Mouse (Mus musculus): ENCODE data around the gene Atp6v0e2. TPM values are rescaled to one million over a fixed set of nuclear protein-coding genes. Genes with fewer than 3 reads are reported as not detected.
A peak's percentile ranks its signal among the peaks of the same experiment; 100 is the strongest.

Gene Atp6v0e2
- polyA plus RNA-seq, 1 experiment from 2014 or later, result 78.6 TPM

DNA sequence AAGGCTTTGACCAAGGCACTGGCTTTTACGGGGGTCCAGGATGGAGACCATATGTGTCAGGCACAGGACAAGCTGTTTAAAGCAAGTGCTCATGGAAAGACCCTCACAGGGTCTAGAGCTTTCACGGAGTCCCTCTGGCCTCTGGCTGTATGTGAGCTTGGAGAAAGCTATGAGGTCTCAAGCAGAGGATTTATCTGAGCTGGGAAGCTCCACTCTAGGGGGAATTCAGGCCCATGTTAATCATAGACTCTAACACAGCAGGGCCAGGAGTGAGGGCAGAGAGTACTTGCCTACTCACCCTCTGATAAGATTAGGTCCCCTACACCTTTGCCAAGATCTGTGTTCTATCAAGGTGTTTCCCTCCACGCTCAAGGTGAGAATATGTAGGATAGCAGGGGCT, 5.2 kb downstream of the Atp6v0e2 start:
- 89% methylated on average over 3 of the region's 3 CpGs for WGBS
- Histone ChIP-seq H3K36me3 (replicated peaks) (peaks cover 22% of the 10 kb centered on the region), H3K4me2 (no peak overlapping the region), H3K4me1 (peaks cover 16% of the 10 kb centered on the region), H3K4me3 (replicated peaks) (no peak overlapping the region), H3K9me3 (no peaks in the 10 kb centered on the region), H3K27ac (no peak overlapping the region), H3K9ac (no peak overlapping the region), H3K27me3 (no peaks in the 10 kb centered on the region)
- ATAC-seq (ENCODE audit: low FRiP score), result no peak

- WGBS, result 84% methylated on average over 5 of the region's 5 CpGs
- no peak overlapping the region for H3K9ac ChIP-seq
- no peak for ATAC-seq (ENCODE audit: low FRiP score)
- peaks cover 17% of the 10 kb centered on the region for H3K36me3 ChIP-seq (replicated peaks)
- H3K9me3 ChIP-seq, result no peaks in the 10 kb centered on the region
- H3K4me1 ChIP-seq, result no peaks in the 10 kb centered on the region
- no peaks in the 10 kb centered on the region for H3K27me3 ChIP-seq
- no peak overlapping the region for H3K4me2 ChIP-seq
- H3K4me3 ChIP-seq (replicated peaks), result no peak overlapping the region
- no peak overlapping the region for H3K27ac ChIP-seq
These were observed 7.8 kb downstream of the Atp6v0e2 start for GRCm38 (mm10) chr6:48545251-48545650.

- H3K4me2 ChIP-seq, result no peak overlapping the region
- H3K9me3 ChIP-seq, result no peaks in the 10 kb centered on the region
- no peak overlapping the region for H3K4me3 ChIP-seq (replicated peaks)
- no peaks in the 10 kb centered on the region for H3K27me3 ChIP-seq
- no peak for ATAC-seq (ENCODE audit: low FRiP score)
- peaks cover 9% of the 10 kb centered on the region for H3K36me3 ChIP-seq (replicated peaks)
- H3K9ac ChIP-seq, result no peak overlapping the region
- H3K4me1 ChIP-seq, result no peaks in the 10 kb centered on the region
- 74% methylated on average over 1 of the region's 1 CpGs for WGBS
- H3K27ac ChIP-seq, result no peak overlapping the region
These were observed 8.9 kb downstream of the Atp6v0e2 start for GRCm38 (mm10) chr6:48546271-48546670.

GRCm38 (mm10) chr6:48546858-48547257, 9.4 kb downstream of the Atp6v0e2 start:
- WGBS, result 76% methylated on average over 4 of the region's 4 CpGs
- no peak overlapping the region for H3K27ac ChIP-seq
- ATAC-seq (ENCODE audit: low FRiP score), result no peak
- no peak overlapping the region for H3K4me2 ChIP-seq
- H3K9ac ChIP-seq, result no peak overlapping the region
- H3K4me3 ChIP-seq (replicated peaks), result no peak overlapping the region
- H3K9me3 ChIP-seq, result no peaks in the 10 kb centered on the region
- no peaks in the 10 kb centered on the region for H3K4me1 ChIP-seq
- H3K27me3 ChIP-seq, result no peaks in the 10 kb centered on the region
- peaks cover 8% of the 10 kb centered on the region for H3K36me3 ChIP-seq (replicated peaks)

GRCm38 (mm10) chr6:48548314-48548713, 10.9 kb downstream of the Atp6v0e2 start:
- Histone ChIP-seq H3K36me3 (replicated peaks) (no peaks in the 10 kb centered on the region), H3K9ac (no peak overlapping the region), H3K4me3 (replicated peaks) (no peak overlapping the region), H3K27me3 (no peaks in the 10 kb centered on the region), H3K9me3 (no peaks in the 10 kb centered on the region), H3K4me2 (no peak overlapping the region), H3K27ac (no peak overlapping the region), H3K4me1 (no peaks in the 10 kb centered on the region)
- WGBS, result 86% methylated on average over 6 of the region's 6 CpGs
- ATAC-seq (ENCODE audit: low FRiP score), result no peak

DNA sequence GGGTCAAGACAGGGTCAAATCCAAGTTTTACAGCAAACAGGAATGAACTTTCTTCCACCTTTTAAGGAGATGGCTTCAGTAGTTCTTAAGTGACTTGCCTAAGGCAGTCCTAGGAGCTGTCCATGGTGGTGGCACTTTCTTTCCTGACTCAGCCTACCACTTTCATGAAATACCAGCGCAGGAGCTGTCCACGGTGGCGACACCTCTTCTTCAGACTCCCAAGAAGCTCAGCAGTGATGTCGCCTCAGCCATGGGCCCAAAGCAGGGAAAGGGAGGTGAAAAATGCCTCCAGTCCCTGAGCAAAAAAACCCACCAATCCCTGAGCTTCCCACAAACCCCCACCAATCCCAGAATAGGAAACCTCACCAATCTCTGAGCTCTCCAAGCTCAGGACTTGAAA, 15.5 kb downstream of the Atp6v0e2 start:
- H3K4me3 ChIP-seq (replicated peaks), result no peak overlapping the region
- H3K27ac ChIP-seq, result no peak overlapping the region
- no peak overlapping the region for H3K9ac ChIP-seq
- no peak for ATAC-seq (ENCODE audit: low FRiP score)
- H3K36me3 ChIP-seq (replicated peaks), result peaks cover 9% of the 10 kb centered on the region
- H3K27me3 ChIP-seq, result no peaks in the 10 kb centered on the region
- H3K4me1 ChIP-seq, result peaks cover 16% of the 10 kb centered on the region
- no peaks in the 10 kb centered on the region for H3K9me3 ChIP-seq
- no peak overlapping the region for H3K4me2 ChIP-seq
- WGBS, result 67% methylated on average over 4 of the region's 4 CpGs

DNA sequence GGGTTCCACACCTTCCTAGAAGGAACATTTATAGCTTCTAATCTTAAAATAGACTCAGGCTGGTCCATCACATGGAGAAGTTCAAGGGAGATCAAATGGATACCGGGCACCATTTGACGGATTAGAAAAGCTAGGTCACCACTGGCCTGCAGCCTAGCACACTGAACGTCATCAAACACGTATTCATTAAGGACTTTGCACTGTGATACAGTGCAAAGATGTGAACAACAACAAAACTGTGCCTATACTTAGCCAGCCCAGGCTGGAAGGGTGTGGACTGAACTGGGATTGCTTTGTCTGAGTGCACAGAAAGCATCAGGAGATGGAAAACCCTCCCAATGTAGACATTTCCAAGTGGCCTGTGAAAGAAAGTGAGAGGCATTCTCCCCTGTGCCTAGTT, 16.4 kb downstream of the Atp6v0e2 start:
- Histone ChIP-seq H3K9ac (peak overlapping the region; percentile 62), H3K36me3 (replicated peaks) (peaks cover 13% of the 10 kb centered on the region), H3K4me1 (peaks cover 16% of the 10 kb centered on the region), H3K9me3 (no peaks in the 10 kb centered on the region), H3K4me3 (replicated peaks) (peak overlapping the region; percentile 50), H3K27ac (peak overlapping the region; percentile 97), H3K27me3 (no peaks in the 10 kb centered on the region), H3K4me2 (peak overlapping the region; percentile 70)
- 78% methylated on average over 4 of the region's 4 CpGs for WGBS
- 0 out of 2 replicates have a peak, but pooled peaks have one; percentile 8 for ATAC-seq (ENCODE audit: low FRiP score)

DNA sequence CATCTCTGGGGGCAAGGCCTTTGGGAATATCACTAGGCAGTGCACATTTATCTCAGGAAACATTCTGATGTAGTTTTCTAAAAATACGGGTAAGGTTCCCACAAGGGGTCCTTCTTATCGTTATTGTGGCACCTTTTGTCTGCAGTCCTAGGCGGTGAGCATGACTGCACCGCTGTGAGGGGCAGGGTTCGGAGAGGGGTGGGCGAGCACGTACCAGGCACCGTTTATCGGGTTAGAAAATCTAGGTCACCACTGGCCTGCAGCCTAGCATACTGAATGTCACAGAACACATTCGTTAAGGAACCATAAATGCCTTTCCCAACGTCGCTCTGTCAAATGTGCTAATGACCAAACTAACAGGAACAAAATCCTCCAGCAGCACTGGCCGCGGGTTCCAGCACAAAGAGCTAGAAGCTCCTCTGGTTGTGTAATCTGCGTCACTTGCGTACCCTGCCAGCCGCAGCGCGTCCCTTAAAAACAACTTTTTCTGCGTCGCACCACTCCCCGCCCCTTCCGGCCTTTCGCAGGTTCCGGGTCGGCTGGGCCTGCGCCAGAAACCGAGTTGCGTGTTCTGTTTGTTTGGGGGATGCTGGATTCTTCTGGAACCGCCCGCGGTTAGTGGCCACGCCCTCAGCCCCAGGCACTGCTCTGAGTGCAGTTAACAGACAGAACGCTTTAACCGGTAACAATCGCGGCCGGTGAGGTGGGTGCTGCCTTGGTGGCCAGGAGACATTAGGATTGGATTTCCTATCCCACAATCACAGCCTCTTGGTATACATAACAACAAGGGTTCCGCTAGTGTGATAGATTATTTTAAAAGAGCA, 17.1 kb downstream of the Atp6v0e2 start, which contains the start of gene Lrrc61:
Lrrc61 (plus strand) TSS at position 517 of the 824 bp plus-strand sequence.
- under 1% methylated on average over 39 of the region's 39 CpGs for WGBS
- H3K27me3 ChIP-seq, result no peaks in the 10 kb centered on the region
- peak within 1 kb of the TSS; percentile 50 for H3K4me3 ChIP-seq (replicated peaks)
- H3K36me3 ChIP-seq (replicated peaks), result peaks cover 18% of the 10 kb centered on the region
- H3K4me1 ChIP-seq, result peaks cover 16% of the 10 kb centered on the region
- H3K9ac ChIP-seq, result peak within 1 kb of the TSS; percentile 62
- peak; percentile 95 for ATAC-seq (ENCODE audit: low FRiP score)
- H3K9me3 ChIP-seq, result no peaks in the 10 kb centered on the region
- H3K27ac ChIP-seq, result peak within 1 kb of the TSS; percentile 97
- H3K4me2 ChIP-seq, result peak within 1 kb of the TSS; percentile 70

GRCm38 (mm10) chr6:48555104-48555890, 17.9 kb downstream of the Atp6v0e2 start:
- Histone ChIP-seq H3K9me3 (no peaks in the 10 kb centered on the region), H3K4me2 (peak overlapping the region; percentile 70), H3K27ac (peak overlapping the region; percentile 97), H3K4me1 (peaks cover 16% of the 10 kb centered on the region), H3K36me3 (replicated peaks) (peaks cover 18% of the 10 kb centered on the region), H3K27me3 (no peaks in the 10 kb centered on the region), H3K9ac (peak overlapping the region; percentile 62), H3K4me3 (replicated peaks) (peak overlapping the region; percentile 50)
- peak; percentile 86 for ATAC-seq (ENCODE audit: low FRiP score)
- 29% methylated on average over 13 of the region's 14 CpGs for WGBS

GRCm38 (mm10) chr6:48555956-48556355, 18.5 kb downstream of the Atp6v0e2 start:
- no peak for ATAC-seq (ENCODE audit: low FRiP score)
- Histone ChIP-seq H3K27me3 (no peaks in the 10 kb centered on the region), H3K4me1 (peaks cover 16% of the 10 kb centered on the region), H3K4me2 (peak overlapping the region; percentile 70), H3K9me3 (no peaks in the 10 kb centered on the region), H3K36me3 (replicated peaks) (peaks cover 18% of the 10 kb centered on the region), H3K27ac (no peak overlapping the region), H3K9ac (no peak overlapping the region), H3K4me3 (replicated peaks) (no peak overlapping the region)
- WGBS, result 88% methylated on average over 3 of the region's 3 CpGs

GRCm38 (mm10) chr6:48565693-48566310, 28.4 kb downstream of the Atp6v0e2 start:
- Histone ChIP-seq H3K27ac (no peak overlapping the region), H3K4me2 (no peak overlapping the region), H3K27me3 (no peaks in the 10 kb centered on the region), H3K4me3 (replicated peaks) (no peak overlapping the region), H3K9me3 (no peaks in the 10 kb centered on the region), H3K36me3 (replicated peaks) (peaks cover 21% of the 10 kb centered on the region; the same call in 1 of the 2 replicates), H3K9ac (no peak overlapping the region), H3K4me1 (no peaks in the 10 kb centered on the region)
- WGBS, result 97% methylated on average over 4 of the region's 4 CpGs
- ATAC-seq (ENCODE audit: low FRiP score), result no peak

DNA sequence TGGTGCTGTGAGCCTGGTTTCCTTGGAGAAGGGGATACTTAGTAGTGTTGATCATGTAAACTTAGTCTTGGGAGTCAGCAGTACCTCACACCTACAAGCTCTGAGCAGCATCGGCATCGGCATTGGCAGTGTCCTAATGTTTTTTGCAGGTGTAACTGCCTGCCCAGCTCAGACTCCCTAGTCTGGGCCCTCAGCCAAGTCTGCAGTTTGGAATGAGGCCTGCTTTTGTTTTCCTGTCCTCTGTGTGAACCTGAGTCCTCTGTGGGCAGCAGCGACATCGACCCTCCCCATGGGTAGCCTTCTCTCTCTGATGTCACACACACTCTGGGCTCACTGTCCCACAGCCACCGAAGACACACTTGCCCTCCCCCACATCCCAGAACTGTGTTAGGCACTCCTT, 28.9 kb downstream of the Atp6v0e2 start:
- Histone ChIP-seq H3K36me3 (replicated peaks) (peaks cover 21% of the 10 kb centered on the region; the same call in 1 of the 2 replicates), H3K9me3 (no peaks in the 10 kb centered on the region), H3K27ac (no peak overlapping the region), H3K4me3 (replicated peaks) (no peak overlapping the region), H3K4me1 (no peaks in the 10 kb centered on the region), H3K9ac (no peak overlapping the region), H3K4me2 (no peak overlapping the region), H3K27me3 (no peaks in the 10 kb centered on the region)
- no peak for ATAC-seq (ENCODE audit: low FRiP score)
- 84% methylated on average over 5 of the region's 5 CpGs for WGBS

Measured in forebrain, embryonic 12.5 days (tissue).